ENCODE assay signal across 1 mouse cellular context in the genomic region with DNA sequence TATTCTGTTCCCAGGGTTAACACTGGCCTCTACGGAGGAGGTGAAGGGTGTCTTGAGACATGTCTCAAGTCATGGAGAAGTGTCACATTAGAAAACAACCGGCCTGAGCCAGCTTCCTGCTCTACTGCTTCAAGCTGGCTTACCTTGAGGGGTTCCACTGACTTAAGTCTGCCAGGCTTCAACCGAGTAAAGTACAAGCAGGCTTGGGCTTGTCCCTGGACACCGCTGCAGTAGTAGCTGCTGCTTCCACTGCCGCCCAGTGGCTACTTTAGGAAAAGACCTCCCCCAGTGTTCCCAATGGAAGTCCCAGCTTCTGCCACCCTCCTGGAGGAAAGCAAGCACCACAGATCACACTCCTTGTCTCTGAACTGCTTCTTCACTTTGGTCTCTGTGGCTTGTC.
TF ChIP-seq lines count a peak whose summit lies in the region.

No protein-coding gene starts in this region.

TF ChIP-seq in MEL, 35 proteins besides CTCF, POLR2A, EP300 and RAD21:
- peak; percentile 41 for TF ChIP-seq SMC3 (IDR thresholded peaks at IDR 0.05; ENCODE audit: low read depth, low read length)
- no peak for TF ChIP-seq MXI1 (IDR thresholded peaks at IDR 0.05; ENCODE audit: low read depth, low read length)
- TF ChIP-seq POLR2AphosphoS5 (IDR thresholded peaks at IDR 0.05; ENCODE audit: borderline replicate concordance, low read depth, low read length) = no peak
TF ChIP-seq in MEL: peak in this region for 1.
